Mouse (Mus musculus) gonadal fat pad, adult 2 months (tissue): ENCODE data around the gene Alx3. TPM values are rescaled to one million over a fixed set of nuclear protein-coding genes. Genes with fewer than 3 reads are reported as not detected.

Experiments used
- DNase-seq: peaks from one replicate; pipeline ENCODE4 v3.0.0-alpha.2; 2012; ENCODE audit warnings: low read depth
- polyA plus RNA-seq: library from polyadenylated mRNA; depleted of rRNA; stranded (reverse); fragments of >200 nt; gene quantifications from 2 replicates; pipeline ENCODE4 v1.2.3, GENCODE M21; 2012

The Alx3 gene
- polyA plus RNA-seq, 1 experiment: not detected

DNA sequence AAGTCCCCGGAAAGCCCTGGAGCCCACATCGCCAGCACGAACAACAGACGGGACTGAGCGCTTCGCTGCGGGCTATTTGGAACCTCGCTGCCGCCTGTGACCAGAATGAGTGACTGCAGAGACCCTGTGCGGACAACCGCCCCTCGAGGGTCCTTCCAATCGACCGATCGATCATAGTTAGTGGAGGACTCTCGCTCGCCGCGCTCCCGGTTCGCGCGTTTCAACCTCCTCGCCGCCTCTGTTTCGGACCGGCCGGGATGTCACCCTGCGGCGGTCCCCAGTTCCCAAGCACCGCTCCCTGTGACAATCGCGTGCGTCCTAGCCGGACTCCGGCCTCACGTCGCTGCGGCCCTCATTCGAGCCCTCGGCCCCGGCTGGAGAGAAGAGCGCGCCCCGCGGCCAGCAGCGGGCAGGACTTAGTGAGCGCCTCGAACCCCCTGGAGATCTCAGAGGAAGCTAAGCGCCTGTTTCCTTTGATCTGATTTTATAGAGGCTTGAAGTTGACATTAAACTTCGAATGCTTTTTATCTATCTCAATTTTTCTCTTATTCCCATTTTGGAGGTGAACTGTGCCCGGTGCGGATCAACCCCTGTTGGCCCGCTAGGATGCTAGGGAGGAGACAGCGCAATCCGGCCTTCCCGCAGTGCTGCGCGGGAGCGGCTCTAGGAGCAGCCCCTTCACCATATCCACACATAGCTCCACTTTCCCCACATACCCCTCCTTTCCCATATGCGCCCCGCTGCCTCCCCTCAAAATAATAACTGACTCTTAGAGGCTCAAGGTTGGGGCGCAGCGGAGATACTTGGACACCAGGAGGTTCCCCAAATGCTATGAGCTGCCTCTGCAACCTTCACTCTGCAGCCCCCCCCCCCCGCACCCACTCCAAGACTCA lies 11.7 kb upstream of the Alx3 start:
- DNase-seq: no peak

GRCm38 (mm10) chr3:107583893-107584292 lies 10.9 kb upstream of the Alx3 start:
- no peak for DNase-seq

DNA sequence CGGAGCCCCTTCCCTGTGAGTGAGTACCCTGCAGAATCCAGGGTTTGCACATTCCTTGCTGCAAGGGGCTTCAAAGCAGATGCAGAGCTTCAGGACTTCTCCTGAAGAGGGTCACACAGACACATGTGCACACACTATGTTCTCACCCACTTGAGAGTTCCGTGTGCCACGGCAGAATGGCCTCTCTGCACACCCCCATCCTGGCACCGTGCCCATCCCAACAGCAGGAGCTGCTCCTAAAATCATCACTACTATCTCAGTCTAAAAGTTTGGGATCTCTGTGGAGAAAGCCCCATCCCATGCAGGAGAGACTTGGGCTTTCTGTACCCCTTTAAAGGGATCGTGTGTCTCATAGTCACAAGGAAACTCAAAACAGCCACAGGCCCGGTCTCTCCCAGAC lies 8.3 kb upstream of the Alx3 start:
- no peak for DNase-seq

- no peak for DNase-seq
These were observed 3.2 kb upstream of the Alx3 start for GRCm38 (mm10) chr3:107591612-107592011.

DNA sequence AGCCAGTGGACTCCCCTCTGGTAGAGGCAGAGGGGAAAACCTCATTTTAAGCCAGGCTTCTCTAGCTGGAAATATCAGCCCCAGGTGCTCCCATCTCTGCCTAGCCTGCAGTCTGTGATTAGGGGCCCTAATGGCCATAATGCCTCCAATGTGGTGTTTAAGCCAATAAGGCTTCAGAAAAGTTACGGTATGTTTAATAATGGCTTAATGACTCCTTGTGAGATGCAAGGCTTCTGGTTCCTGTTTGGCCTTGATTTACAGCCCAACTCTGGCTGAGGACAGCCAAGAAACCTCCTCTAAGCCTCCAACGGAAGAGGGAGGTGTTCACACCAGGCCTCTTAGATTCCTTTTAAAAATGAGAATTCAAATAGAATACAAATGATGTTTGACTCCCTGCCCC lies 1.2 kb upstream of the Alx3 start:
- no peak for DNase-seq

DNA sequence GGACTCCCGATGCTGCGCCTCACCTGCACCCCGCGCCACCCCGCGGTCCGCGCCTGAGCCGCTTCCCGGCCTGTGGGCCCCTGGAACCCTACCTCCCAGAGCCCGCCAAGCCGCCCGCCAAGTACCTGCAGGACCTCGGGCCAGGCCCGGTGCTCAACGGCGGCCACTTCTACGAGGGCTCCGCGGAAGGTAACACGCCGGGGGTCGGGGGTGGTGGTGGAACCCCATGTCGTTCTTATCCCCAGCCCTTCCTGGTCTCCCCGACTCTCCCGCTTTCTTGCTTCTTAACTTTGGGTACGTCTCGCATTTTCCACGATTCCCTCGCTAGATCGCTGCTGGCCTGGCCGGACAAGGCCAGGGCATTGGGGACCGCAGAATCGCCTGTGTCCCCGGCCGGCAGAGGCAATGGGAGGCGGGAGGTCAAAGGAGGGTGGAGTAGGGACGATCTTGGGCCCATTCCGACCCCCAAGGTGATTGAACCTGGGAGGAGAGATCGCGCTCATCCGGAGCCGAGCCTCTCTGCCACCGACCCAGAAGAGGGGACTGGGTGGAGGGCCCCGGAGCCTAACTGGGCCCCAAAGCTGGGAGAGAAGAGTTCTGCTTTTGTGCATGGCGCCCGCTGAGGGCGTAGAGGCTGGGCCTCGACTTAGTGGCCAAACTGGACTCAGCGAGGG lies 570 bp downstream of the Alx3 start:
- DNase-seq: no peak

DNA sequence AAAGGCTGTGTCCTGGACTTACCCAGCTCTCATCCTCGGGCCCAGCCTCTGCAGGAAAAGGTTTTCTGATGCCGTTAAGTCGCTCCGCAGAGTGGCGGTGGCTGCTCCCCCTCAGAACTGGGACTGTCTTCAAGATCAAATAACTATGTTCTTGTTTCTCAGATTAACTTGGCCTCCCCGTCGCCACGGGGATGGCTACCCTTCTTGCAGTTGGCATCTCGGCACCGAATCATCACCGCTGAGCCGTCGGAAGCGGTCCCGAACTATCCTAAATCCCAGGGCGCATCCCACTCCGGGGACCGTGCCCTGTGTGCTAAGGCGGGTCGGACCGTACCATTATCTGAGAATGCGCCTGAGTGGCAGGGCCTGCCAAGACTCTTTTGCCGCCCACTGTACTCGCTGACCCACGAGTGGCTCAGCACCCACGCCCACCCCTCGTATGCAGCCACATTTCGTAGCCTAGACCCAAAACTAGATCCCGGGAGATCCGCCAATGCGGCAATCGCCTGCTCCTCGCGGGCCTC lies 1.2 kb downstream of the Alx3 start:
- DNase-seq: no peak

- DNase-seq: no peak
These were observed 1.7 kb downstream of the Alx3 start for GRCm38 (mm10) chr3:107596559-107596958.

GRCm38 (mm10) chr3:107597134-107597533 lies 2.3 kb downstream of the Alx3 start:
- DNase-seq: no peak

DNA sequence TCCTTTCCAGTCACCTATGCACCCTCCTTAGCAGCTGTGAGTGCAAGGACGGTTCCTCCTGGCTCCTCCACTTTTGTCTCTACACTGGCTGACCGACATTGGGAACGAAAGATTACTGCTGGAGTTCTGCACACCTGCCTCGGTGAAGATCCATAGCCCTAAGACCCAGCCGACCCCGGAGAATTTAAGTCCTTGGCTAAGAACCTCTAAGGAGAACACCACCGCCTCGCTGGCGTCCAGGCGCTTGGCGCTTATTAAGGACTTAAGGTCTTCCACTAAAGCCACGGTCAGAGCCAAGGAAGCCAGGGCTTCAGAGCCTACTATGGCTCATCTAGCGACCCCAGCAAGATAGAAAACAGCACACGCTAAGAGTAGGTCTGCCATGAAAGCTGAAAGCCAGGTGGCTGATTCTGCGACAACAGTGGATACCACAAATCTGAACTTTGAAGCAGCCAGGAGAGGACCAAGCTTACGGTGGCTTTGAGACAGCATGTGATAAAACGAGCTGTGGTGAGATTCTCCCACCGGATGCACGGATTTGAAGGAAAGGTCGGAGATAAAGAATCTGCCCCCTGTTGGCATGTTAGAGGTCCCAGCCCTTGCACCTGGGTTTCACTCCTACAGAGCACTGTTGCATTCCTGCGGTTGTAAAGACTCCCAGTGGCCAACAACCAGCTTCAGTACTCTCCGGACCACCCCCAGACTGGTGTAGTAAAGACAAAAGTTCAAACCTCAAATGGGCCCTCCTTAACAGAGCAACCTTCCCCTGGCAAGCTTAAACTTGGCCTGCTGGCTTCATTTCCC lies 3.0 kb downstream of the Alx3 start:
- DNase-seq: no peak

DNA sequence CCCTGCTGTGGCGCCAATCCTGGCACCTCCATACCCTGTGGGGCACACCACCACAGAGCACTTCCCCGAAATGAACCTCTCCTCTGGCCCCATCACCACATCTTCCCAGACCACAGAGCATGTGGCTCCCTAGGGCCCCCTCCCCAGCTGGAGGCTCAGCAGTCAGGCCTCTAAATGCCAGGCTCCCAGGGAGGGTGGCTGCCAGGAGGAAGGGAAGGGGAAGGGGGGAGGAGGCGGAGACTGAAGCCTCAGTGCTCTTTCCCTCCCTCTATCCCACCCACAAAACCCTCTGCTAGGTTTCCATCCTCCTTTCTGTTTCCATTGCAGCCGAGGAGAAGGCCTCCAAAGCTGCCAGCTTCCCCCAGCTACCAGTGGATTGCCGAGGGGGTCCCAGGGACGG lies 5.3 kb downstream of the Alx3 start:
- DNase-seq: no peak

DNA sequence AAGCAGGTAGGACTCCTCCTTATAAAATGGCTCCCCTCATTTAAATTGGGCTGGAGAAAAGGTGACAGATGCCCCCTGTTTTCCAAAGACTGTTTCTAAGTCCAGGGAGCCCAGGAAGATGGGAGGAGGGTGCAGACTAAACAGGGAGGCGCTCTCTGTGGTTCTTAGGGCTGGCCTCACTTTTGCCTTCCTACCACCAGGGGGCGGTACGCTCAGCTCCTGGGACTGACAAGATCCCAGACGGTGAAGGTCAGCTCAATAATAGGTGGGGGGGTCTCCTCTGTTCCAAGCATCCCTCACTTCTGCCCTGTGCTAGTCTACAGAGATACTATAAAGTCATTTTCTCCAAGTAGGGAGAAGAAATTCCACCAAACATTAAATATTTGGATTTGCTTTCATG lies 10.5 kb downstream of the Alx3 start:
- DNase-seq: no peak

DNA sequence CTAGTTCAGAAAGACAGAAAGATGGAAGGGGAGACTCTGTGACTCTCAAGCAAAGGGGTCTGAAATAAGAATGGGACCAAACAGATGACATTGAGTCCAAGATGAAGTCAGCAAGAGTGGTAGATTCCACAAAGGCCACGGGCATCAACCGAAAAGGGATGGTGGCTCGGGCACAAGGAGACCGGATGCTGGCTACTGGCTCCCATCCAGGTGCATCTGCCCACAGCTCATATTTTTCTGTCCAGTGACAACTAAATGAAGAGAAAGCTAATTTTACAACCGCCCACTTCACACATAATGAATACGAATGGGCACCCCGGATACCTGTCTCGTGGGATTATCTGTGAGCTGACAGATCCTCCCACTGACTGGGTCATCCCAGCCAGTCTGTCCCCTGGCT lies 12.4 kb downstream of the Alx3 start:
- no peak for DNase-seq

DNA sequence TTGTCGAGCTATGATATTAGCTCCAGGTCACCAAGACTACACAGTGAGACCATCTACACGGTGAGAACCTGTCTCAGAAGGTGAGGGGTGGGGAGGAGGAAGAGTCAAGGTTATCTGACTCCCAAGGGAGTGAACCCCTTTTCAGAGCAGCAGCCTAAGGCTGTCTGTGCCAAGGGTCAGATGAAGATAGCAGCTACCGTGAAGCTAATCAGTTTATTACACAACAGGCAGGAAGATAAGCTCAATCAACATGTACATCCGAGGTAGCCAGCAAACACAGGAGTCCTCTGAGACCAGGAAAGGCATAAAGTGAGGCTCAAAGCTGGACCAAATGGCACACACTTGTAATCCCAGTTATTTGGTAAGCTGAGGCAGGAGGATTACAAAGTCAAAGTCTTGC lies 14.0 kb downstream of the Alx3 start:
- DNase-seq: no peak

DNA sequence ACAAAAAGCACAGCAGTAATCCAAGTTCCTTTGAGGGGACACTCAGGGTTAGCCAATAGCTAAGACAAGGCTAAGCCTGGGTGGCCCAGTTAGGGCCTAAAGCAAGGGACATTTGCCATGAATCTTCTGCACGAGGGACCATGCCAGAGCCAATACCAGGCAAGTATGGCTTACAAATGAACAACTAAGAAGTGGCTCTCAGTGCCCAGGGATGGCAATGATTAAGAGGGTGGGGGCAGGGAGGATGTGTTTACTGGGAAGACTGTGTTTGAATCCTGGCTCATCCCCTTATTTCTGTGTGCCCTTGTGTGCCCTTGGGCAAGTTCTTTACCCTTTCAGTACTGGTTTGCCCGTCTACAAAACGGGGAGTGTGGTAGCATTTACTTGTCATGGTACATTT lies 14.5 kb downstream of the Alx3 start:
- no peak for DNase-seq

- no peak for DNase-seq
These were observed 16.6 kb downstream of the Alx3 start for GRCm38 (mm10) chr3:107611394-107611793.

GRCm38 (mm10) chr3:107612902-107613525 lies 18.2 kb downstream of the Alx3 start:
- no peak for DNase-seq

GRCm38 (mm10) chr3:107617800-107618199 lies 23.0 kb downstream of the Alx3 start:
- no peak for DNase-seq

DNA sequence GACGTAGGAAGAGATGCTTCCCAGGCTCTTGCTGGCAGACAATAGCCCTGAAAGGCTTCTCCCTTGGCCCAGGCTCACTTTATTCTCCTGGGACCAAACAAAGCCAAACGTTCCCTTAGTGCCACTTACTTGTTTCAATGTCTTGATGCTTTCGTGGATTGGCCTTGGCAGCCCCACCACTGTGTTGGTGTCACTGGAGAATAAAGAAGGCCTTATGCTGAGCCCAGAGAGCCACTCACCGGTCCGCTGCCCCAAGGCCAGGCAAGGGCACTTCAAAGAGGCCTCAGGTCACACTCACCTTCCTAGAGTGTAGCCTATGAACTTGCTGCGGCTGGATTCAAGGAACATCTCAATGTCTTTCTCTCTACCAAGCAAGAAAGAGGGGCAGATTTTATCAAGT lies 25.1 kb downstream of the Alx3 start:
- no peak for DNase-seq

DNA sequence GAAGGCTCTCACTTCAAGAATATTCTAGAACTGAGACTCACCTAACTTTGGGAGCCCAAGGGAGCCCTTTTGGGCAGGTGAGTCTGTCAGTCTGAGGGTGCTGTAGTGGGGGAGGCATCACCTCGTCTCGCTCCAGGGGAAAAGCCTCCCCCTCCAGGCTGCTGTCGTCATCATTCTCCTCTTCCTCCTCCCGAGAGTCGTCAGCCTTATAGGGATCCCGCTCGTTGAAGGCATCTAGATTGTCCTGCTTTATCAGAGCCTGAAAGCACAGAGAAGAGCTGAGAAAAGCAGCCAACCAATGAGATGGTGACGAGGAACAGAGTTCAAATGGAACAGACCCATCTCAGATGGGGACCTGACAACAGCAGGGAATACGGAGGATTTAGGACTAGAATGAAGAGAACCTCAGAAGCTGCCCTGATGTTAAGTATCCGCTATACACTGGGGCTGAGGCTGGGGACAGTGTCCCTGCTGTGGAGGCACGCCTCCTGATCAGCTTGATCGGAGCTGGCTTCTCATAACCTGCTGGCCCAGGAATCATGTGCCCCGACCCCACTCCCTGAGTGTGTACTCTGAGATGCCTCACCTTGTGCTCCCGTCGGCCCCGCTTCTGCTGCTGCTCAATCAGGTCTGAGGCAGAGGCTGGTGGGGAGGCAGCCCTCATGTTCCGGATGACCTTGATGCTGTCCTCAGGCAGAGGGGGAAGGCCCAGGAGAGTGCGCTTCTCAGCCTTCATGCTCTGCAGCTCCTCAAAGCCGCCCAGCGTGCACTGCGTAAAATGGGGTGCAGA lies 26.6 kb downstream of the Alx3 start:
- DNase-seq: no peak

DNA sequence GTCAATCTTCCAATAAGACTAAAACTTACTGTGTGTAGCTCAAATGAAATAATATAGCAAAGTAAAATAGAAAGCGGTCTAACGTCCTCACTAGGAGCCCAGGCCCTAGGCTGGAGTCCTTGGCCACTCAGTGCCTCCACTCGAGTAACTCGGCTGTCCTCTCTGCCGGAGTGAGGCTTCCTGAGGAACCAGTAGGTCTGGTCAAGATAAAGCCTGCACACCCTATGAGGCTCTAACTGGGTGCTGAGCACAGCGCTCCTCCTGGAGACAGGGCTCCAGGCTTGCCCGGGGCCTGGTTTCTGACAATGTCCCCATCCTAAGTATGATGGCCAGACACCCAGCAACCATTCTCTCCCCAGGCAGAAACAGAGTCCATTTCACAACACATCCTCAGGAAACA lies 27.7 kb downstream of the Alx3 start:
- DNase-seq: no peak
